Mouse (Mus musculus): Measurements from ENCODE around the gene Rassf8. TPM values are rescaled to one million over a fixed set of nuclear protein-coding genes. Genes with fewer than 3 reads are reported as not detected.

Gene Rassf8
- polyA plus RNA-seq, 1 experiment from 2014 or later = 4.1 TPM

DNA sequence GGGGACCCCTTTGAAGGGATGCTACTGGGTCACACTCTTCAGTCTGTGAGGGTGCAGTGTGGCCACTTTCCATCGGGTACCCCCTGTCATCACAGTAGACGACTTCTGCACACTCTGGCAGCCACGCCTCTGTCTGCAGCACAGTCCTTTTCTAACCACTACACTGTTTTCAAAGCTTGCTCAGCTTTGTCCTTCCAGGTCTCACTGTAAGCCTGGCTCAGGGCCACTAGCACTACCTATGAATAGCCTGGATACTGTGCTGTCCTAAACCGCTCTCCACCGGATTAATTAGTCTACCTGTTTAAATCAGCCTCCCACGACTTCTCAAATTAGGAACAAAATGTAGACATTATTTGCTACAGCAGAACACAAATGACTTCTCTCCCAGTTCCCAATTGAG lies 63.5 kb downstream of the Rassf8 start:
- H3K9me3 ChIP-seq (ENCODE audit: control insufficient read depth, low read length) = no peaks in the 10 kb centered on the region
- H3K4me1 ChIP-seq (replicated peaks; ENCODE audit: control insufficient read depth, insufficient read depth, low read length) = no peaks in the 10 kb centered on the region
- no peak overlapping the region for H3K27ac ChIP-seq (ENCODE audit: low read depth, low read length)
- no peak overlapping the region for H3K4me3 ChIP-seq (ENCODE audit: low read depth, low read length)
- no peaks in the 10 kb centered on the region for H3K27me3 ChIP-seq (replicated peaks; ENCODE audit: control insufficient read depth, insufficient read depth, low read length)
- 86% methylated on average over 6 of the region's 6 CpGs for WGBS
- ATAC-seq (replicated peaks; ENCODE audit: low FRiP score) = no peak
- H3K4me2 ChIP-seq = no peak overlapping the region
- no peak overlapping the region for H3K9ac ChIP-seq (ENCODE audit: low read depth, low read length)
- H3K36me3 ChIP-seq (ENCODE audit: control insufficient read depth, insufficient read depth, low read length) = no peaks in the 10 kb centered on the region
- DNase-seq (ENCODE audit: low spot score) = no peak

DNA sequence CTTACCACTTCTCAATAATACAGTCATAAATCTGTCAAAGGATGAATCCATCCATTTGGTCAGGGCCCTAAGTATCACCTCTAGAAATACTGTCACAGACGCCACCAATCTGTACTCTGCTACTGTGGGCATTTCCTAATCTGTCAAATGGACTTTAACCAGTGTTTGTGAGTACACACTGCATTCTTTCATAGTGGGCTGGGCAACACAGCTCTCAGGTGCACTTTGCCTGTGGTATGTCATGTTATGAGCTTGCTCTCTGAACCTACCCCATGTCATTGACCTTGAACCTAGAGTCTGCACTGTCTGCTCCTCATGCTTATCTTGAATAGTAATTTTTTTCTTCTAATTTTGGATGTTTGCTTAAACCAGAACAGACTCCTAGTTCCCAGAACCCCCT lies 64.6 kb downstream of the Rassf8 start:
- Histone ChIP-seq H3K4me2 (no peak overlapping the region), H3K4me1 (replicated peaks; ENCODE audit: control insufficient read depth, insufficient read depth, low read length) (no peaks in the 10 kb centered on the region), H3K4me3 (ENCODE audit: low read depth, low read length) (no peak overlapping the region), H3K36me3 (ENCODE audit: control insufficient read depth, insufficient read depth, low read length) (no peaks in the 10 kb centered on the region), H3K9me3 (ENCODE audit: control insufficient read depth, low read length) (no peaks in the 10 kb centered on the region), H3K9ac (ENCODE audit: low read depth, low read length) (no peak overlapping the region), H3K27me3 (replicated peaks; ENCODE audit: control insufficient read depth, insufficient read depth, low read length) (no peaks in the 10 kb centered on the region), H3K27ac (ENCODE audit: low read depth, low read length) (no peak overlapping the region)
- DNase-seq (ENCODE audit: low spot score) (no peak), ATAC-seq (replicated peaks; ENCODE audit: low FRiP score) (no peak)
- 65% methylated on average over 1 of the region's 1 CpGs for WGBS

DNA sequence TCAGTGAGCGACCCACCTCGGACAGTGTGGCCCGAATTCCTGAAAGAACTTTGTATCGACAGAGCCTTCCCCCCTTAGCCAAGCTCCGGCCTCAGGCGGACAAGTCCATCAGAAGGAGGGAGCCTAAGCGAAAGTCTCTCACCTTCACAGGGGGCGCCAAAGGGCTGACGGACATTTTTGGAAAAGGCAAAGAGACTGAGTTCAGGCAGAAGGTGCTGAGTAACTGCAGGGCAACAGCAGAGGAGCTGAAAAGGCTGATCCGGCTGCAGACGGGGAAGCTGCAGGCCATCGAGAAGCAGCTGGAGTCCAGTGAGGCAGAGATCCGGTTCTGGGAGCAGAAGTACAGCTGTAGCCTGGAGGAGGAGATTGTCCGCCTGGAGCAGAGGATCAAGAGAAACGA lies 68.7 kb downstream of the Rassf8 start:
- H3K36me3 ChIP-seq (ENCODE audit: control insufficient read depth, insufficient read depth, low read length) = no peaks in the 10 kb centered on the region
- no peaks in the 10 kb centered on the region for H3K4me1 ChIP-seq (replicated peaks; ENCODE audit: control insufficient read depth, insufficient read depth, low read length)
- no peak overlapping the region for H3K9ac ChIP-seq (ENCODE audit: low read depth, low read length)
- no peaks in the 10 kb centered on the region for H3K27me3 ChIP-seq (replicated peaks; ENCODE audit: control insufficient read depth, insufficient read depth, low read length)
- DNase-seq (ENCODE audit: low spot score) (no peak), ATAC-seq (replicated peaks; ENCODE audit: low FRiP score) (no peak)
- peak overlapping the region; percentile 3; the same call in 1 of the 2 replicates for H3K4me2 ChIP-seq
- no peak overlapping the region for H3K4me3 ChIP-seq (ENCODE audit: low read depth, low read length)
- H3K9me3 ChIP-seq (ENCODE audit: control insufficient read depth, low read length) = no peaks in the 10 kb centered on the region
- H3K27ac ChIP-seq (ENCODE audit: low read depth, low read length) = no peak overlapping the region
- 32% methylated on average over 15 of the region's 15 CpGs for WGBS

DNA sequence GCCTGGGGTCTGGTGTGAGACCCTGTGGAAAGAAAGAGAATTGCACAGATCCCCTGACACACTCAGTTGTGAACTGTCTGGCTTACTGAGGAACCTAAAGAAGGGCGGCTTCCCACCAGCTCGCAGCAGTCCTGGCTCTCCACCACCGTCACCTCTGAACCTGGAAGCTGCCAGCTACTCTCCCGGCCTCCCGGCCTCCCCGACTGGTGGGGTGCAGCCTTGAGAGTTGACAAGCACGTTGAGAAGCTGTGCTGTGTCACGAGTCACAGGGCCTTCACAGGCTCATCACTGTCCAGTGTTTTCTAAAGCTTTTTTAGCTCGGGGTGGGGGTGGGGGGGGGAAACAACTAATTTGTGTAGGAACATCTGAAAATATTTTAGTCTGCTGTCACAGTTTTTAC lies 72.6 kb downstream of the Rassf8 start:
- Histone ChIP-seq H3K4me2 (no peak overlapping the region), H3K9ac (ENCODE audit: low read depth, low read length) (no peak overlapping the region), H3K27ac (ENCODE audit: low read depth, low read length) (no peak overlapping the region), H3K4me3 (ENCODE audit: low read depth, low read length) (no peak overlapping the region), H3K36me3 (ENCODE audit: control insufficient read depth, insufficient read depth, low read length) (no peaks in the 10 kb centered on the region), H3K9me3 (ENCODE audit: control insufficient read depth, low read length) (no peaks in the 10 kb centered on the region), H3K4me1 (replicated peaks; ENCODE audit: control insufficient read depth, insufficient read depth, low read length) (no peaks in the 10 kb centered on the region), H3K27me3 (replicated peaks; ENCODE audit: control insufficient read depth, insufficient read depth, low read length) (no peaks in the 10 kb centered on the region)
- DNase-seq (ENCODE audit: low spot score) (no peak), ATAC-seq (replicated peaks; ENCODE audit: low FRiP score) (no peak)
- WGBS = 86% methylated on average over 9 of the region's 9 CpGs

DNA sequence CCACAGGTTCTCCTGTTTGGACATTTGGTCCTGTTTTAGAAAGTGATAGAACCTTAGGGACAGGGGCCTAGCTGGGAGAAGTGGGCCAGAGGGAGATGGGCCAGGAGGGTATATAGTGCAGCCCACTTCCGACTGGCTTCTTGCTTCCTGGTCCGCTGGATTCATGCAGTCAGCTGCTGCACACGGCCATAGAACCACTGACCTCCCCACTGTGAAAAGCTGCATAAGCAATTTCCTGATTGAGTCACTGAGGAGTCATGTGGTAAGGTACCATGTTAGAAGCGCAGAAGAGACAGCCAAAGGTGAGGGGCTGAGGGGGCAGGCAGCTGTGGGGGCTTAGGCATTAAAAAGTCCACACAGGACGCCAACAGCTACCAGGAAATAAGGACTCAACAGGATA lies 75.7 kb downstream of the Rassf8 start:
- Histone ChIP-seq H3K36me3 (ENCODE audit: control insufficient read depth, insufficient read depth, low read length) (no peaks in the 10 kb centered on the region), H3K27ac (ENCODE audit: low read depth, low read length) (no peak overlapping the region), H3K9me3 (ENCODE audit: control insufficient read depth, low read length) (no peaks in the 10 kb centered on the region), H3K4me1 (replicated peaks; ENCODE audit: control insufficient read depth, insufficient read depth, low read length) (no peaks in the 10 kb centered on the region), H3K9ac (ENCODE audit: low read depth, low read length) (no peak overlapping the region), H3K4me3 (ENCODE audit: low read depth, low read length) (no peak overlapping the region), H3K4me2 (no peak overlapping the region), H3K27me3 (replicated peaks; ENCODE audit: control insufficient read depth, insufficient read depth, low read length) (no peaks in the 10 kb centered on the region)
- no peak for ATAC-seq (replicated peaks; ENCODE audit: low FRiP score)
- no peak for DNase-seq (ENCODE audit: low spot score)
- 76% methylated on average over 5 of the region's 5 CpGs for WGBS

DNA sequence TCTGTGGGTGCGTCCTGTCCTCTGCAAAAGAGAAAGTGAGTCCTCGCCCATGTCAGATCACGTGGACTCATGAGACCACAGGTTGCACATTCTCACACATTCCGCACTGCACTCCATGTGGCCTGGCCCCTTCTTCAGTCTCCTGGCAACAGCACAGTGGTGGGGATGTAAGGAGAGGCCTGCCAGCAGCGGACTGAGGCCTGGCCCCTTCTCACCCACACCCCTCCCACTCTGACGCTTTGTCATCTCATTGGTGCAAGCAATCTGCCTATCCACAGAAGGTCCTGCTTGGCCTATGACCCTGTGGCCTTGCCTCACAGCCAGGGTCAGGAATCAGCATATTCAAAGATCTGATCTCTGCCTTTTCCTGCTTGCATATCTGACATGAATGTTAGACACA lies 76.6 kb downstream of the Rassf8 start:
- Histone ChIP-seq H3K27me3 (replicated peaks; ENCODE audit: control insufficient read depth, insufficient read depth, low read length) (no peaks in the 10 kb centered on the region), H3K4me2 (no peak overlapping the region), H3K36me3 (ENCODE audit: control insufficient read depth, insufficient read depth, low read length) (no peaks in the 10 kb centered on the region), H3K9me3 (ENCODE audit: control insufficient read depth, low read length) (no peaks in the 10 kb centered on the region), H3K27ac (ENCODE audit: low read depth, low read length) (no peak overlapping the region), H3K4me1 (replicated peaks; ENCODE audit: control insufficient read depth, insufficient read depth, low read length) (no peaks in the 10 kb centered on the region), H3K4me3 (ENCODE audit: low read depth, low read length) (no peak overlapping the region), H3K9ac (ENCODE audit: low read depth, low read length) (no peak overlapping the region)
- 58% methylated on average over 6 of the region's 6 CpGs for WGBS
- no peak for DNase-seq (ENCODE audit: low spot score)
- peak; percentile 69 for ATAC-seq (replicated peaks; ENCODE audit: low FRiP score)

DNA sequence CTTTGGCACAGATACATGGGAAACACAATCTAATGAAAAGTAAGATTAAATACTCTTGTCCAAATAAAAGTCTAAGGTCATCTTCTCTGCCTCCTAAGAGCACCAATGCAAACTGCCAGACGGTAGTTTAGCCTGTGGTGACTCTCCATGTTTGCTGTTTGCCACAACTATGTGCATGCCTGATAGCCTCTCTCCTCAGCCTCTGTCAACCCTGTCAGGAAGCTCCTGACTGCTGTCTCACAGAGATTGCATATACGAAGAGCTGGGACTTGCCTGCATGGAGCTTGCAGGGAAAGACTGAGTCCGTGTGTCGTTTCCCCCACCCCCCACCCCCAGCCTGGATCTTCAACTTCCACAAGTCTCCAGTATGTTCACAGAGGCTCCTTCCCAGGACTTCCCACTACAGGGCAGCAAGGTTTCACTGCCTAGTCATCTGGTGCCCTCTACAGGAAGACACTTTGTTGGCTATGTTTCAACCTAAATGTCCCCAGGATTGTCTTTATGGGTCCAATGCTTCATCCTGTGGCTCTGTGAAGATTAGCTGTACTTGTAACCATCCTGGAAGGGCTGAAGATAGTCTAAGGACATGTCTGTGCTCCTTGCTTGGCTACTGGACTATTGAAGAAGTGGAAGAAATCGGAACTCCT lies 77.2 kb downstream of the Rassf8 start:
- Histone ChIP-seq H3K9me3 (ENCODE audit: control insufficient read depth, low read length) (no peaks in the 10 kb centered on the region), H3K27ac (ENCODE audit: low read depth, low read length) (no peak overlapping the region), H3K27me3 (replicated peaks; ENCODE audit: control insufficient read depth, insufficient read depth, low read length) (no peaks in the 10 kb centered on the region), H3K4me3 (ENCODE audit: low read depth, low read length) (no peak overlapping the region), H3K36me3 (ENCODE audit: control insufficient read depth, insufficient read depth, low read length) (no peaks in the 10 kb centered on the region), H3K4me2 (no peak overlapping the region), H3K9ac (ENCODE audit: low read depth, low read length) (no peak overlapping the region), H3K4me1 (replicated peaks; ENCODE audit: control insufficient read depth, insufficient read depth, low read length) (no peaks in the 10 kb centered on the region)
- DNase-seq (ENCODE audit: low spot score) (no peak), ATAC-seq (replicated peaks; ENCODE audit: low FRiP score) (peak; percentile 48; the same call in 1 of the 2 replicates)
- 29% methylated on average over 5 of the region's 5 CpGs for WGBS

DNA sequence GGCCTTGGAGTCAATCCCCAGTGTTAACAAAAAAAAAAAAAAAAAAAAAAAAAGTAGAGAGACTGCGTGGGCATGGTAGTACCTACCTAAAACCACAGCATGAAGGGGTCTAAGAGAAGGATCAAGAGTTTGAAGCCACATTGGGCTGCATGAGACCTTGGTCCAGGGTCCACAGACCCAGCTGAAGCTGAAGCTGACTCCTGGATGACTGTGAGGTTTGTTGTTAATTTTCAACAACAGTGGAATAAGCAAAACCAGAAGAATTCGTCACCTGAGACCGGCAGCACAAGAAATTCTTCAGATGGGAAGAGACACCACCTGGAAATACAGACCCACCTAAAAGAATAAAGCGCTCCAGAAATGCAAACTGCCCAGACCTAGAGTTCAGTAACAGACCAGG lies 79.8 kb downstream of the Rassf8 start:
- Histone ChIP-seq H3K4me2 (no peak overlapping the region), H3K27me3 (replicated peaks; ENCODE audit: control insufficient read depth, insufficient read depth, low read length) (no peaks in the 10 kb centered on the region), H3K4me1 (replicated peaks; ENCODE audit: control insufficient read depth, insufficient read depth, low read length) (no peaks in the 10 kb centered on the region), H3K4me3 (ENCODE audit: low read depth, low read length) (no peak overlapping the region), H3K9ac (ENCODE audit: low read depth, low read length) (no peak overlapping the region), H3K36me3 (ENCODE audit: control insufficient read depth, insufficient read depth, low read length) (no peaks in the 10 kb centered on the region), H3K9me3 (ENCODE audit: control insufficient read depth, low read length) (no peaks in the 10 kb centered on the region), H3K27ac (ENCODE audit: low read depth, low read length) (no peak overlapping the region)
- DNase-seq (ENCODE audit: low spot score) = no peak
- WGBS = 90% methylated on average over 4 of the region's 4 CpGs
- no peak for ATAC-seq (replicated peaks; ENCODE audit: low FRiP score)

DNA sequence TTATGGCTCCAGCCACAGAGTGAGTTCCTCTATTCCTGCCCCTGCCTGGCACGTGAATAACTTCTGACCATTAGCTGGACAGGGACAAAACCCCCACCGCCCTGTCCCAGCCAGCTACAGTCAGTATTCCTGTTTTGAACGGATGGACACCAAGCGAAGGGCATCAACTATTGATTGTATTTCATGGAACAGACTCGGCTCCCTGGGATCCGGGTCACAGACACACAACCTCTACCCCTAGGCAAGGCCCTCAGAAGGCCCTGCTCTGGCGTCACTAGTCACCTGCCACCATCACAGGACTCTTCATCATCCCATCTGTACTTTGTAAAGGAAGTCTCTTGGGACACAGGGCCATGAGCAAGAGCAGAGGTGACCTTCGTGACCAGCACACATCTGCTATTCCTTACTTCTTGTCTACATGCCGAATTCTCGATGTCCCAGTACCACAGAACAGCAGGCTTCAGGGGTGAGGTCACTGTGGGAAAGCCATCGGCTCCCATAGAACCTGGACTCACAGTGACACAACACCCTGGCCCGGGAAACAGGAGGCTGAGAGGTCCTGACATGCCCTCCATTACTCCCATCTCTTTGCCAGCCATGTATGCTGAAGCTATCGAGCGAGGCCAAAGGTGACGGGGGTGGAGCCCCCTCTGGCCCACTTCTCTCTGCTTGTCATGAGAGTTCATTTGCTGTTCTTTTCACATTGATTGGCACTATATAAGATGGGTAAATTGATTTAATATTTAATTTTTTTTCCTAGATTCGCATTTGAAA lies 82.7 kb downstream of the Rassf8 start:
- Histone ChIP-seq H3K27me3 (replicated peaks; ENCODE audit: control insufficient read depth, insufficient read depth, low read length) (no peaks in the 10 kb centered on the region), H3K36me3 (ENCODE audit: control insufficient read depth, insufficient read depth, low read length) (no peaks in the 10 kb centered on the region), H3K4me3 (ENCODE audit: low read depth, low read length) (no peak overlapping the region), H3K27ac (ENCODE audit: low read depth, low read length) (no peak overlapping the region), H3K9me3 (ENCODE audit: control insufficient read depth, low read length) (no peaks in the 10 kb centered on the region), H3K4me2 (no peak overlapping the region), H3K4me1 (replicated peaks; ENCODE audit: control insufficient read depth, insufficient read depth, low read length) (no peaks in the 10 kb centered on the region), H3K9ac (ENCODE audit: low read depth, low read length) (no peak overlapping the region)
- ATAC-seq (replicated peaks; ENCODE audit: low FRiP score) (peak; percentile 12; the same call in 1 of the 2 replicates), DNase-seq (ENCODE audit: low spot score) (no peak)
- WGBS = 77% methylated on average over 16 of the region's 16 CpGs
